Mouse (Mus musculus) induced T-regulatory cell, adult 2 months (primary cell): ENCODE results near the gene Unc50.
A peak's percentile ranks its signal among the peaks of the same experiment; 100 is the strongest.

ENCODE experiments used
- DNase-seq: peaks from one replicate; pipeline ENCODE4 v3.0.0-alpha.2; 2012; ENCODE audit warnings: low read depth

Gene Unc50

GRCm38 (mm10) chr1:37448361-37449095, 18.6 kb downstream of the Unc50 start:
- peak; percentile 76 for DNase-seq

GRCm38 (mm10) chr1:37451270-37451669, 21.3 kb downstream of the Unc50 start:
- DNase-seq: no peak

GRCm38 (mm10) chr1:37457546-37457945, 27.6 kb downstream of the Unc50 start:
- peak; percentile 18 for DNase-seq

- DNase-seq: no peak
Observed at GRCm38 (mm10) chr1:37464878-37465452, 35.0 kb downstream of the Unc50 start.

GRCm38 (mm10) chr1:37466322-37466995, 36.5 kb downstream of the Unc50 start:
- peak; percentile 38 for DNase-seq

DNA sequence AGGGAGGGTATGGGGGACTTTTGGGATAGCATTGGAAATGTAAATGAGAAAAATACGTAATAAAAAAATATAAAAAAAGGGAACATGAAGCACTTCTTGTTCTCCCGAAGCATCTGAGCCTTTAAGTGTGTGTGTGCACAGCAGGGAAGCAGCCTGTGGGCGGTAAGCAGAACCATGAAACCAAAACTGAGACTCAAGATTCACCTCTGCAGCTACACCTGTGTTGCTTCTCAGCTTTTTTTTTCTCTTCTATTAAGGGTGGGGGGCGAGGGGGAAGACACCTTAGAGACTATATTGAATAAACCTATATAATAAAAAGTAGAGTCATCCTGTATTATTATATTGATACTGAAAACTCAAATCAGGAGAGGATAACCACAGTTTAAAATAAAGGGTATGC, 37.9 kb downstream of the Unc50 start:
- no peak for DNase-seq

- peak; percentile 42 for DNase-seq
Observed at GRCm38 (mm10) chr1:37469007-37469406, 39.1 kb downstream of the Unc50 start.

GRCm38 (mm10) chr1:37471179-37472148, 41.5 kb downstream of the Unc50 start:
- no peak for DNase-seq

DNA sequence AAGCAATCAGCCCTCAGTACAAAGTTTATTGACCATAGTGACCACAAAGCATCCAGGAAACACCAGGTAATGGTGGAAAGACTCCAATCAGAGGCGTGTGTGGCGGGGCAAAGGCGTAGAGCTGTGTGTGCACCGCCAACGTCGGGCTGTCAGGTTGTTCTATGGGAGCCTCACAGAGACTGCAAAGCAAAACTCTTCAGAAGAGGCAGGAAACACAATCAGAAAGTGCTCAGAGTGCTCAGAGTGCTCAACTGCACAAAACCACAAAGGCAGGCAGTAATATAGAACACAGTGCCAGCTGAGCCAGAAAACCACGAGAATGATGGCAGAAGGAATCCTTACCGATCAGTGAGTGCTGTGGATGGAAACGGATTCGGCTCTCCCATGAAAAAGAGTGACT, 43.3 kb downstream of the Unc50 start:
- peak; percentile 77 for DNase-seq

DNA sequence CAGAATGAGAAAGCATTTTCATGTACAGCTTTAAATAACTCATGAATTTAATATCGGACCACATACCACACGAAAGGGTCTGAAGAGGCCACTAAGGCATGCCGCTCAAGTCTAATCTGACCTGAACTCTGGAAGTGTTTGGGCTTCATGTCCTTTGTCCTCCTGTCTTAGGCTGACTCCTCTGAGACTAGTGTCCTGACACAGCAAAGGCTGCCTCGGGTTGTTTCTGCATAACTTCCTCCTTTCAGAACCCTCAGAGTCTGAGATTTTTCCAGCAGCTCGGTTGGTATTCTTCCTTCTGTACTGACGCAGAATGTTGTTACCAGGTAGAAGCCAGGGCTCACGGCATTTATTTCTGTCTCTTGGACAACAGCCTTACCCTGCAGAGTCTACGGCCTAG, 44.1 kb downstream of the Unc50 start:
- peak; percentile 68 for DNase-seq

DNA sequence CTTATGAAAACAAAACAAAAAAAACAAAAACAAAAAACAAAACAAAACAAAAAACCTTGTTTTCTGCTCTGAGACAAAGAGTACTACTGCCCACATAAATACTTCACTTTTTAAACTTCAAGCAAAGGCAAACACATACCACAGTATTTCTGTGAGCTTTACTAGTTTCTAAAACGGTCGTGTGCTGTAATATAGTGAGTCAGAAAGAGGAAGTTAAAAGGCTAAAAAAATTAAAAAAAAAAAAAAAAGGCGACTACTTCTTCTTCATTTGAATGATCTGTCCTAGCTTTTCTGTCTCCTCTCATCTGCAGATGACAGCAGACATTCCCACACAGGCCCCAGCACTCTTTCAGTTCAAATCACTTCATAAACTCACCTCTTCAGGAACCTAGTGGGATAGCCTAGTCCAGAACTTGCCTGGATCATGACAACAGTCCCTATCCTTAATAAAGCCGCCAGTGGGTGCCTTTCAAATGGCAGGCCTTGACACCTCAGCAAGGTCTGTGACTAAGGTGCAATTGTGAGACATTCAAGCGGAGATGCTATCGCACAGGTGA, 44.8 kb downstream of the Unc50 start:
- DNase-seq: peak; percentile 49

GRCm38 (mm10) chr1:37475312-37475711, 45.4 kb downstream of the Unc50 start:
- DNase-seq: no peak

DNA sequence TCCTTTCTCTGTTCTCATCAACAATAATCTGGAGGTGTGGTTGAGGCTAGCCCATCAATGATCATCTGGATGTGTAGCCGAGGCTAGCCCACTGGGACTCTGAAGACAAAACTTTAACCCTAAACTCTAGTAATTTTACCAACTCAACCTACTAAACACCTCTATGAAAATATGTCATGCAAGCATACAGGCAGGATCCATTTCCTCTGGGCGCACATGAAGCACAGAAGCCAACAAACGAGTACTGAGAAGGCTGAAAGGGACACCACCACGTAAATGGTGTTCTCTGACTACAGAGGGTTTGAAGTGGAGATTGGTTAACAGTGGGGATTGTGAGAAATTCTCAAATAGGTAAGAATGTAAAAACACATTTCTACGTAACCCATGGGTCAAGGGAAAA, 47.3 kb downstream of the Unc50 start:
- peak; percentile 64 for DNase-seq

DNA sequence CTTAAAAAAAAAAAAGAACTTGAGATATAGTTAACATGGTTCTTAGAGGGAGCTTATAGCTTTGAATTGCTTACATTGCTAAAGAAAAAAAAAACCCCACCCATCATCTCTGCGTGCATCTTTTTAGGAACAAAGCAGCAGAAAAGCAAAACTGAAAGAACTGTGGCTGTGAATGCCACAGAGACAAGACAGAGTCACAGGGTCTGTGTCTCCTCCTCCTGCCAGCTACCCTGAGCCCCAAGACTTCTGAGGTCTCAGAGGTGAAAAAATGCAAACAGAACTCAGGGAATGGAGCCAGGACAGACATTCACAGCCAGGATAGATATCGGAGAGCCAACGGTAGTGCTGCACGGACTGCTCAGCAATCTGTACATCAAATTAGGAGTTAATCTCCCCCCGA, 48.0 kb downstream of the Unc50 start:
- DNase-seq: peak; percentile 86

DNA sequence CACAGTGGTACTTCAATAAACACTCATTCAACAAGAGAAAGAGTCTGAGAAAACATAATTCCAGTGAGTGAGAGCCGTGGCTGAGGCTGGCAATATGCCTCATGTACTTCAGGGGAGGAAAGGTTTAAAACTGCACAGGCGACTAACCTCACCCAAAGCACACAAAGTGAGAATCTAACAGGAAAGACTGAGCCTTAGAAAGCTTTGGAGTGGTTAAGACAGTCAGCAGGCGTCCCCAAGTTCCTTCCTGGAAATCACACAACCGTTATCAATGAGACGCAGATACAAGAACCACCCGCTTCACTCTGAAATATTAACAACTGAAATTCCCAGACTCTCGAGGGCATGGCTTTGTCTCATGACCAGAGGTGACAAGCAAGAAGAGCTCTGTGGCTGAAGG, 48.5 kb downstream of the Unc50 start:
- peak; percentile 74 for DNase-seq

GRCm38 (mm10) chr1:37479074-37479473, 49.1 kb downstream of the Unc50 start:
- DNase-seq: peak; percentile 88

DNA sequence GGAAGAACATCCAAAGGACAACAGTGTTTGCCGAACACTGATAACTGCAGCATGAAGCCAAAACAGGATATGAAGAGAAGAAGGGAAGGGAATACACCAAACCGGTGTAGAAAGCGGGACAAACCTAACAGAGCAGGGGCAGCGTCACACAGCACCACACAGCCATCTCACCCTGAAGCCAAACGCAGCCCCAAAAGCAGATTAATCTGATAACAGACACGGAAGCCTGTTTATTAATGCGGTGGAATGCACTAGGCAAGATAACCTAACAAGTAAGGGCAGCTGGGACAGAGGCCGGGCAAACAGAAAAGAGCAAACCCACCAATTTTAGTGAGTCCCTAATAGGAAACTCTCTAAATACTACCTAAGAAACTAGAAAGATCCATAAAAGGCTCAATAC, 49.8 kb downstream of the Unc50 start:
- peak; percentile 36 for DNase-seq

GRCm38 (mm10) chr1:37480731-37481130, 50.8 kb downstream of the Unc50 start:
- no peak for DNase-seq

GRCm38 (mm10) chr1:37481331-37481730, 51.4 kb downstream of the Unc50 start:
- DNase-seq: peak; percentile 56

DNA sequence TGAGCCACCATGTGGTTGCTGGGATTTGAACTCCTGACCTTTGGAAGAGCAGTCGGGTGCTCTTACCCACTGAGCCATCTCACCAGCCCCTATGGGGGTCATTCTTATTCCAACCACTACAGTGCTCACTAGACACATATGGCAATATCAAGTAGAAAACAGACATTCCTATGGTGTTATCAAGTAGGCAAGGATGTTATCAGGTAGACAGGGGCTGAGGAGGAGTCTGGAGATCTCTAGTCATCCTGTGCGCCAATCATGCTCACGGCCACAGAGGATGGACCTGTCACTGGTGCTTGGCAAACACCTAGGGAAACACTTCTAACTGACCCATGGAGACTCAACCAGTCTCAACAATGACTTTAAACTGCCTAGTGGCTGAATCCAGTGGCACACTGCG, 54.7 kb downstream of the Unc50 start:
- DNase-seq: no peak

DNA sequence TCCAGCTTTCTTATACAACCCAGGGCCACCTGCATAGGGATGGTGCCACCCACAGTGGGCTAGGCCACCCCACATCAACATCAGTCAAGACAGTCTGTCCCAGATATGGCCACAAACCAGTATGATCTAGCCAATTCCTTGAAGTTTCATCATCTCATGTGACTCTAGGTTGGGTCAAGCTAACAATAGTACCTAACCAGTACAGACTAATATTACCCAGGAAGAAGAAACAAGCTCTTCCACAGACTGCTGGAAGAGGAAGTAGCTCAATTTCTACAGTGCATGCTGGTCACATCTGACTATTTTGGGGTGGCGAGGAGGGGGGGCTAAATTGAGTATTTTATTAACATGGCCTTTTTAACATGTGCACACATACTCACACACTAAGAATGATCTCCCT, 56.5 kb downstream of the Unc50 start:
- no peak for DNase-seq

- DNase-seq: no peak
Observed at GRCm38 (mm10) chr1:37486994-37487393, 57.1 kb downstream of the Unc50 start.
